Mouse (Mus musculus) liver, postnatal 0 days (tissue): ENCODE data around the gene Galnt4.

ENCODE experiments used
- CTCF ChIP-seq: sonication (generic); IDR thresholded peaks from 2 replicates; pipeline ENCODE4 v1.5.1; 2016; ENCODE audit warnings: antibody characterized with exemption, low read depth
- EP300 ChIP-seq: IDR thresholded peaks from 2 replicates; pipeline ENCODE4 v1.6.1; 2016; ENCODE audit warnings: antibody characterized with exemption, low read depth, mild to moderate bottlenecking

DNA sequence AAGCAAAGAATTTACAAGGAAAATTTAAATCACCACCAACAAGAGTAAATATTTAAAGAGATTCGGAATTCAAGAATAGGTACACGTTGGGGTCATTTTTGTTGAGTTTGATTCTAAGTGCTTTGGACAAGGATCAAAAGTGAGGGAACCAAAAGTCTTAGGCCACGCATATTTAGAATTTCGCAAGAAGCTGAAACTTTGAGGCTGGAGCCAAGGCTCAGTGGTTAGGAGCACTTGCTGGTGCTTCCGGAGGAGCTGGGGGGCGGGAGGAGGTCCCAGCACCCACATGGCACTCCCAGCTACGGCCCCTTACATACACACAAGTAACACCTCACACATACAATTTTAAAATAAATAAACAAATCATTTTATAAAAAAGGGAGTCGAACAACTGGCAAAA lies 38.6 kb downstream of the Galnt4 start:
- TF ChIP-seq EP300 (no peak), CTCF (no peak)
